Mouse (Mus musculus) thymus, postnatal 0 days (tissue): ENCODE measurements around the gene Nacc2. TPM values are rescaled to one million over a fixed set of nuclear protein-coding genes. Genes with fewer than 3 reads are reported as not detected.

Source experiments
- DNase-seq: peaks from one replicate; pipeline ENCODE4 v3.0.0-alpha.2; 2015; ENCODE audit warnings: low spot score
- polyA plus RNA-seq: library from polyadenylated mRNA; unstranded; fragments of >200 nt; fragmentation: Nextera tagmentation; extraction: Ambion mirVana; gene quantifications from 2 replicates; pipeline ENCODE4 v1.2.1, GENCODE M21; 2015

Nacc2 gene
- polyA plus RNA-seq, 1 experiment from 2014 or later: 2.2 TPM

DNA sequence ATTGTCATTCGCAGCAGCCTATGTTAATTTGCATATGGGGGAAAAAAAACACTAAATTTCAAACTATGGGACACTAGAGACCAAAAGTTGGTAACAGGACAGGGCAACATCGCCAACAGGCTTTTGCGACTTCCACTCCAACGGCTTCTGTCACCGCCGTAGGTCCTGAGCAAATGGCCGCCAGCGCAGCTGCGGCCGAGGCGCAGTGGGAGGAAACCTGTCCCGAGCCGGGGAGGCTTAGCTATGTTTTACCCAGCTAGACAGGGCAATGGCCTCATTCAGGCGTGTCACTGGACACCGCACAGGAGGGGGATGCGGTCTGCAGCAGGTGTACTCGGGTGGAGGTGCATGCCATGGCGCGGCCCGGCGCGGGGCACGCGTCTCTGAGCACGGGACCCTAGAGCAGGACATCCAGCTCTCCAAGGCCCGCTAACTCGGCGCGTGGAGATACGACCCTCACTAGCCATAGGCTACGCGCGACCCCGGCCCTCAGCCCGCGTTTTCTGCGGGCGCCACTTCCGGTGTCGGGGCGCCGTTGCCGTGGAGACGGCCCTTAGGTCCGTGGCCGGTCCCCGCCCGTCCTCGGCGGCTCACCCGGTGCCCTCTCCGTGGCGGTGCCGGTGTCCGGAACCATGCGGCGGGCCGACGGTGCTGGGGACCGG, 16.7 kb upstream of the Nacc2 start:
- DNase-seq: peak; percentile 45

DNA sequence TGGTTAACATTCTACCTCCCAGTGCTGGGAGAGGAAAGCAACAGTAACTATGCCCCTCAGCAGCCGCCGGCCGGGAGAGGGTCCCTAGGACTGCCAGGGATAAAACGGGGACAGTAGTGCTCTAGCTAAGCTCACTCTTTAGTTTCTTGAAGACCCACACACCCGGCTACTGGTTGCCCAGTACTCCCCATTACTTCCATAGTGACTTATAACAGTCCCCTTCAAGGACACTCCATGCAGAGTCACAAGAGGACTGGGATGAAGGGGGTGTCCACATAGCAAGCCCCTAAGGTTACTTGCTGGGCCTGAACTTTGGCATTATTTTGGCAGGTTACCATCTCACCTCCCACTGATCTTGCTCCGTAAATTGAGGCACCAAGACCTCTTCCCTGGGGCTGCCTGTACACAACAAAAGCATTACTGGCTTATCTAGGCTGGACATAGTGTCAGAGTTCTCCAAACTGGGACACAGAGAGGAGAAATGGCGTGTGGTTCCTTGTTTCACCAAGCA, 16.1 kb upstream of the Nacc2 start:
- DNase-seq: no peak

DNA sequence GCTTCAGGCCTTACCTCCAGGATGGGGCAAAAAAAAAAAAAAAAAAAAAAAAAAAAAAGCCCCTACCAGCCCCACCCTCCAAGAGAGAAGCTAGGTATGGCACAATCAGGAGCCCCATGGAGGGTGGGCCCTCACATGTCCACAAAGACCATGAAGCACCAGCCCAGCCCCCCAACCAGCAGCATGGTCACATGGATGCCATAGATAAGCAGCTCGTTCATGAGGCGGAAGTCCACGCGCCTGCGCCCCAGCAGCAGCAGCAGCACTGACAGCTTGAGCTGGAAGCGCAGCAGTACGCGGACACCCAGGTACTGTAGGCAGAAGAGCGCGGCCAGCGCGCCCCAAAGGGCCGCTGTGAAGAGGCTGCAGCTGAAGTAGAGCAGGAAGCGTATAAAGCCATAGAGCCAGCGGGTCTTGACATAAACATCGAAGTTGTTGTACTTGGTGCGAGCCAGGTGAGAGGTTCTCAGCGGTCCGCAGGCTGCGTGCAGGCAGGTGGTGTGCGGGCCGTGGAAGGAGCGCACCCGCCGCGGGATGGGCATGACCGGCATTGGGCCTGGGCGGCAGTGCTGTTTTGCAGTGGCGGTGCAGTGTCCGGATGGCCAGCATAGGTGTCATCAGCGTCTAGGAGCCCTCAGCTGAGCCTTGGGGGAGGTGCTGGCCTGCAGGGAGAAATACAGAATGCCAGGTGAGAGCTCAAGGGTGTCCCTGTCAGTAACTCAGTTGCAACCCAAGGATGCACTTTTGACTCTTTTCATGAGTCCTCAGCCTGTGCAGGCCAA, 15.4 kb upstream of the Nacc2 start:
- DNase-seq: peak; percentile 33

DNA sequence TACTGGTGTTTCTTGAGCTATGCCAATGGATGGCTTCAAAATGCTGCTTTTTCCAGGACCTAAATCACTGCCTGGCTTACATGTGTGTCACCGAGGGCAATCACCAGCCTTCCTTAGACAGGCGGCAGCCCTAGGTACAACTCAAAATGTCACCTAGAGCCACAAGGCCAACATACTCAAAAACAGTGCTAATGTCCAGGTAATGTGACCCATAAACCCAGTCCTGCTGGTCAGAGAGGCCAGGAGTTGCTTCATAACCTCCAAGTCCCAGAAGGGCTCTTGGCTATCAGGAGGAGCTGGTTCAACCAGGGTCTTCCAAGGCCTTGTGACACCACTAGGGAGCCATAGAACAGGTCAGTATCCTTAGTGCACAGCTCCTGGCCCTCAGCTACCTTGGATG, 11.6 kb upstream of the Nacc2 start:
- DNase-seq: no peak

DNA sequence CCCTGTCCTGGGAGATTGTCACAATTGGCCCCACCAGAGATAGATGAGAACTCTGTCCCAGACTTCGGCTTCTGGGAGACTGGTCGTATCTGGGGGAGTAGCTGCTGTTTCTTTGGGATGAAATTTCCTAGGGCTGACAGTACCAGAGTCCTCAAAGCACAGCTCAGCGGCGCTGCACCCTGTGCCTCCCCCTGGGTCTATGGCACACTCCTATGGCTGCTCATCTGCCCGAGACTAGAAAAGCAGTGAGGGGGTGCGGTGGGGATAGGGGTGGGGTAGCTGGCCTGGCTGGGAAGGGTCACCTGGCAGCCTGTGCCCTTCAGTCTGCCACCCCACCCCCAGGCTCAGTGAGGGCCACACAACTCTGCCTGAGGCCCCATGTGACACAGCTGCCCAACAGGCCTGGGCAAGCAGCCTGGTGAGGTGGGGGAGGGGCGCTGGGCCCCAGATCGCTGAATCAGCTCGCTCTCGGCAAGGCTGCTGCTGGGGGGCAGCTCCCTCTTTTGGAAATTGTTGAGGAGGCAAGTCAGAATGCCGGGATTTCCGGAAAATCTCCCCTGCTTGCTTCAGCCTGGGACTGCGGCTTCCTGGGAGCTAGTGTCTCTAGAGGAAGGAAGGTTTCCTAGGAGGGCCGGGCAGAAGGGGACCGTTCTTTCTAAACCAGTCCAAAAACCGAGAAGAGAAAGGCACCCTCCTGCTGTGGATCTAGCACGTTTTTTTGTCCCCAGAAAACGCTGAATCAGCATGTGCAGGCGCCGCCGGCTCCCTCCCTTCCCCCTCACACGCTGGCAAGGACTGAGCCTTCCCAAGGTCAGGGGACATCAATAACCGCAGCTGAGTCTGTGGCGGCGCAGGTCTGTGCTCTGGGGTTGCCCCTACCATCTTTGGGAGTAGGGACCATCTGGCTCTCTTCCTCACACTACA, 9.9 kb upstream of the Nacc2 start:
- no peak for DNase-seq

DNA sequence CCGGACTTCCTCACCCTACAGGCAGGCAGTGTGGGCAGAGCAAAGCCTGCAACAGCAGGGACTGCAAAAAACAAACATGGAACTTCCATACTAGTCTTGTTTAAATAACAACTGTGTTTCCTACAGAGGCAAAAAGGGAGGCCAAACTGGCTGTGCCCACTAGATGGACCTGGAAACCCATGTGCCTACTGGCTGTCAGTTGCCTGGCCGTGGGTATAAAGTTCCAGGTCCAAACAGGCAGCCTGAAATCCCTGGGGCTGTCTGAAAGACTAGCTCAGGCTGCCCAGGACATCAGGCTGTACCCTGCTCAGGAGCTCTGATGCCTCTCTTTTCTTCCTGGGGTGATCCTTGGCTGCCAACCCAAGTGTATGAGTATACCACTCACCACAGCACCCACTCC, 8.3 kb upstream of the Nacc2 start:
- DNase-seq: no peak

DNA sequence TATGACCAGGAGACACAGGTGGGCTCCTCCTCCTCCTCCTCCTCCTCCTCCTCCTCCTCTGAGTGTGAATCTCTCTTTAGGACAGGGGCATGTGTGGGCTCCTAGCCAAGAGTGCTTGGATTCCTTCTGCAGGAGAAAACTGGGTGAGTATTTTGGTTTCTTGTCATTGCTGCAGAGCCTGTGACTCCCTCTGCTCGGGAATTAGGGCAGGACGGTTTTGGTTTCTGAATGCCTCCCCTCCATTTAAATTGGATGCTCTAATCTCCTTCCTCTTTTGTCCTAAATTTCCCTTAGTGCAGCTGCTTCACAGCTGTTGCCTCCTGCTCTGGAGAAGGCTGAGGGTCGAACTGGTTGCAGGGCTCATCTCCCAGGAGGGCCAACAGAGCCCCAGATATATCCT, 6.9 kb upstream of the Nacc2 start:
- DNase-seq: no peak

DNA sequence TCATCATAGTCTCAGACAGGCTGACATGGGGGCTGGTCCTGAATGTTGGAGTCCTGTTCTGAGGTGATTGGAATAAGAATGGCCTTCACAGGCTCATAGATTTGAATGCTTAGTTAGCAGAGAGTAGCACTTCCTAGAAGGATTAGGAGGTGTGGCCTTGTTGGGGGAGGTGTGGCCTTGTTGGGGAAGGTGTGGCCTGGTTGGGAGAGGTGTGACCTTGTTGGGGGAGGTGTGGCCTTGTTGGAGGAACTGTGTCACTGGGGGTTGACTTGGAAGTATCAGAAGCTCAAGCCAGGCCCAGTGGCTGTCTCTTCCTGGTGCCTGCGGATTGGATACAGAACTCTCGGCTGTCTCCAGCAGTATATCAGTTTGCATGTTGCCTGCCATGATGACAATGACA, 6.3 kb upstream of the Nacc2 start:
- no peak for DNase-seq

DNA sequence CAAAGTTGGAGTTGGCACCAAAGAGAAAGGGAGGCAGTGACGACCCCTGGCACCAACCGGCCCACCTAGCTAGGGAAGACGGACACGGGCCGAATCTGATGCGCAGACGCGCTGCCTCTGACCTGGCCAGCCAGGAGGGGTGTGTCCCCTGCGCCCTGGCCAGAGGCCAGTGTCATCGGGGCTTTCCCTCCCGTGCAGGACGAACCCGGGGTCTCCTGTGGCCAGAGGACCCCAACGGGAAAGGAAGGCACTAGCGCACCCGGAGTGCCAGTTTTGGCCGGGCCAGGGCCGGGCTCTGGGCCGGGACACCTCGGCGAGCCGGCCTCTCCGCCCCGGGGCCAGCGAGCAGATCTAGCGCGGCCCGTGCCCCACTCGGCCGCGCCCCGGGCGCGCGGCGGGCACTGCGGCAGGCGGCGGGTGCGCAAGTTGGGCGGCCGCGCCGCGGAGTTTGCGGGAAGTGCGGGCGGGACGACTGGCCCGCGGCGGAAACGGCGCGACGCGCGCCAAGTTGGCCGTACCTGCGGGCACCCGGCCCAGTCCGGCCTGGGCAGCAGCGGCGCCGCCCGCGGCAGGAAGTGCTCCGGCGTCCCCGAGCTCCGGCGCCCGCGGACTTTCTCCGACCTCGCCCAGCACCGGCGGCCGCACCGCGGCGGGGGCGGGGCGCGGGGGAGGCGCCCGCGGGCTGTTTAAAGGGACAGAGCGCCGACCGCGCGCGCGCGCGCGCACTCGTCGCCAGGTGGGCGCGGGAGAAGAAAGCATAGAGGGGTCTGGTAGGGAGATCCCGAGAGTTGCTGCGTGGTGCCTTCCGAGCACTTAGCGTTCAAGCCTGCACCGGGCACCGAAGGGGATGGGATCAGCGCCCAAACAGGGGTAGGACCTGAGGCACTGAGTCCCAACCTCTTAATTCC, 595 bp downstream of the Nacc2 start:
- no peak for DNase-seq

DNA sequence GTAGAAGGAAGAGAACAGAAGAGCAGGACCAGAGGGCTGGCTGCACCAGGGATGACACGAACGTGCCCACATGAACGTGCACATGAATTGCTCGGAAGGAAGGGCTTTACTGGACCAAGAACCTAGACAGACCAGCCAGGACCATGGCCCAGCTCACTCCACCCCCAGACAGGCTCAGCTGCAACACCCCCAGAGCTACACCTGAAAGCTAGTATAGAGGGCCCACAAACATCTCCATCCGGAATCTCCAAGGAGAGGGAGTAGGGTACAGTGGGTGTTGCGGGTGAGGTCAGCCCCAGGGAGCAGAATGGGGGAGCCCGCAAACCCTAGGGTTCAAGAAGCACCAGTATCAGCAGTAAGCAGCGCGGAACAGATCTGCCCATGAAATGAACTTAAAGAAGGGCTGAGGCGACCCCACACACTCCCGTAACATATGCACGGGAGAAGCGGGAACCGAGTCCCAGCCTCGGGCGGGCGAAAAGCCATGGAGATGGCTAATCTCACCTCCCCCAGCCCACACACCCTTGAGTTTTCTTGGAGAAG, 1.4 kb downstream of the Nacc2 start:
- no peak for DNase-seq

DNA sequence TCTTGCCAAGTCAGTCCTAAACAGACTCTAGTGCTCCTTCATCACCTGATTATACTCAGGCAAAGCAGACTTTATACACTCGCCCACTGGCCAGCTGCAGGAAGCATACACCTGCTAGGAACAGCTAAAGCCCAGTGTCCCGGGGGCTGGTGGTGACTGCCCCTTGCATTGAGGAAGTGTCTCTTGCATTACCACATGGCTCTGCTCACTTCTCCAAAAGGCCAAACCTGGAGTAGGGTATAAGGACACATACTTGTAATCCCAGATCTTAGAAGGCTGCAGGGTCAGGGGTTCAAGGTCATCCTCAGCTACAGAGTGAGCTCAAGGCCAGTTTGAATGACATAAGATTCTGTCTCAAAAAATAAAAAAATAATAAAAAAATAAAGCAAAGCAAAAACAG, 3.4 kb downstream of the Nacc2 start:
- no peak for DNase-seq

DNA sequence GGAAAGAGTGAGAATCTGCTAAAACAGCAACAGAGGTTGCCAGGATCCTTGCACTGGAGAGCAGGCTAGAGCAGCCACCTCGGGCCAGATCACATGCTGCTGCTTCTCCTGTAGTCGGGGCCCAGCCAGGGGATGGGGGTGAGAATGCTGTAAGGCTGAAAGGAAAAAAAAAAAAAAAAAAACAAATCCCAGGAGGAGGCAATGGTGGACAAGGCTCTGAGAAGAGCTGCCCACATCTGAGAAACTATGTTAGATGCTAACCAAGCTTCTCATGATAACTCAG, 3.8 kb downstream of the Nacc2 start:
- no peak for DNase-seq

DNA sequence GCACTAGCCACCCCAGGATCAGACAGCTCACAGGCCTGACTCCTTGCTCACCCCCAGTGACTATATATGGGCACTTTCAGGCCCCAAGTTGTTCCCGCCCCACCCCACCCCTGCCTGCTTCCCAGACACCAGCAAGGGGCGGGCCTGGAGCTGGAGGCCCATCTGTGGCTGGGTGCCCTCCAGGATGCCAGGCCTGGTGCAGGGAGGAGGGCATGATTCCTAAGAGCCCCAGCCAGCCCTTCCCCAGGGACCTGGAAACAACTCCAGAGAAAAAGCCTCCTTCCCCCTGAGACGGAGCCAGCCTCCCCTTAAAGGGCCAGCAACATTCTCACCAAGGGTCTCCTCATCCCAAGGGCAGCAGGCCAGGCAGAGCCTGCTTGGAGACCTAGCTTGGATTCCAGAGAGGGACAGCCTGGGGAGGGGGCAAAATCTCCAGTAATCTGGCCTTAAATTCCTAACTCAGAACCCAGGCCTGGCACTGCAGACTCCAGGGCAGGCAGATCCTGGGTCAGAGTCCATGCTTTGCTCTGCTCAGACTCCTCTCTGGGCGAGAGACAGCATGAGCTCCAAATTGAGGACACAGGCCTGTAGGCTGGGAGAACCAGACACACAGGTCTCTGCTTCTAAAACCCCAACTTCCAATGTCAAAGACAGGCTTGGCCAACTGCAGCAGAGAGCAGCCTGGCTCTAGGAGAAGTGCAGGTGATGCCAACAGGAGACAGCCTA, 4.3 kb downstream of the Nacc2 start:
- no peak for DNase-seq

DNA sequence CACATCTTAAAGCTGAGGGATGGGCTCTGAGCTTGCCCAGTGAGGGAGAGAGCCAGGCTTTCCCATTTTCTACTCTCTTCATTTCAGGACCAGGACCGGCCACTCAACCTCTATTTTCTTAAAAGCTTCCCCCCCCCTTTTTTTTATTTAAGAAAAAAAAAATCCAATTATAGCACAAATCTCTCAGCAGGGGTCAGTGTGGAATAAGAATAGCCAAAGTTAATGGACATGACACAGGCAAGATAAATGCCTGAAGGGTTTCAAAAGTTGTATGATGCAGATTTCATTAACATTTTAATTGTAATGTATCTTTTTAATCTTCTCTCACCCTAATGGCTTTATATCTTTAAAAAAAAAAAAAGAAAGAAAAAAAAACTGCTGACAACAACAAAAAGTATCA, 5.4 kb downstream of the Nacc2 start:
- DNase-seq: no peak

DNA sequence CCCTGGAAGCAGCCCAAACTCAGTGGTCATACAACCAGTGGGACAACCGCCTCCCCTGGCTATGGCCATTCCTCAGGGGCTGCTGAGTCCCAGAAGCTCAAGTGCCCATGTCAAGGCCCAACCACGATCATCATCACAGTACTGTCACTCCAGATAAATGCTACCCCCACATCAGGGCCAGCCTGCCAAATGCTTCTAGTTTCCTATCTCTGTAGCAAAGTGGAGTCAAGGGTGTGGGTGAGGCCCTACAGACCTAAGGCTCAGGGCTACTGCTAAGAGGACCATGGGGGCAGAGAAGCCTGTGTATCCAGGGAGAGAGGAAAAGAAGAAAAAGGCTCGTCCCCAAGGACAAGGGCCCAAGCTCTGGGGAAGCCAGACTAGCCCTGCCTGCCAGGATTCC, 6.5 kb downstream of the Nacc2 start:
- DNase-seq: no peak

DNA sequence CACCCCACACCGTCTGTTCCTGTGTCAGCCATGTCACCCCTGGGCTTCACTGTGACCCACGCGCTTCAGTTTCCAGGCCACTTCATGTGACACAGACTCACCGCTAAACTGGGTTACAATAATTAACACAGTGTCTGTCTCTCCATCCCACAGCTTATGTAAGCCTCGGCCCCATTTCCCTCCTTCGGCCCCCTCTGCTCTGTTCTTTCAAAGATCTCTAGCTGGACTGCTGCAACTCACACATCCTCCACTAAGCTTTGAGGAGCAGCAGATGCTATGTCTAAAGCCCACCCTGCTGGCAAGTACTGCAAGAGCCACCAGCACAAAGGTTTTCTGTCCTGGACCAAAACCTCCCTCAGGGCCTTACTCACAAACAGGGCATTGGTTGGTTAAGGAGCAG, 7.8 kb downstream of the Nacc2 start:
- DNase-seq: no peak

DNA sequence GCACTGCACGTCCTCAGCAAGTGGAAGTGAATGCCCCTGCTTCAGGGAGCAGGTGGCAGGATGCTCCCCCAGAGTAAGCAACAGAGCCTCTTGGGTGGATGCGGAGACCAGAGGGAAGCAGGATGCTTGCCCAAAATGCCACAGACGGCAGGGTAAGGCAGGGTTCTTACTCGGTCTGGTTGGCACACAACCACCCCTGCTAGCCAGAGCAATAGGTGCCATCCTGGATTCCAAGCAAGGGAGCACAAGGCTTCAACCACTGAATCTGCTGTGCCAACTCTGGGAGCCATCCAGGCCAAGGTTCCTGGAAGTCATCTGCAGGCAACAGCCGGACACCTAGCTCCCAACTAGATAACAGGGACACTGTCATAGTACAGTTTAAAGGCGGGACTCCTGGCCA, 14.8 kb downstream of the Nacc2 start:
- no peak for DNase-seq

DNA sequence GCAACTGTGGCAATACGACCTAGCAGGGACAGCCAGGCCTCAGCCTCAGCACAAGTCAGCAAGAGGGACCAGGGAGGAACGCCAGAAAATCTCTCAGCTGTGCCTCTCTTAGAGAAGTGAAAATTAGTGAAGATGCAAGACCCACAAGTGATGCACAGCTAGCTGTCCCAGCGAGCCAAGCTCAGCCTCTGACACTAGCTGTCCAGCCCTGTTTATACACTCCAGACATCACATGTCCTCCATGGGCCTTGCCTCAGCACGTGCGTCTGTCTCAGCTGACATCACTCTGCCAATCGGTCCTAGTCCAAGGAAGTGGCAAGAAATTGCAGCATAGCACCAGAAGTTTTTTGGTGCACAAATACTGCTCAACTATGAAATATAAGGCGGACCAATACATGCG, 16.0 kb downstream of the Nacc2 start:
- DNase-seq: no peak

DNA sequence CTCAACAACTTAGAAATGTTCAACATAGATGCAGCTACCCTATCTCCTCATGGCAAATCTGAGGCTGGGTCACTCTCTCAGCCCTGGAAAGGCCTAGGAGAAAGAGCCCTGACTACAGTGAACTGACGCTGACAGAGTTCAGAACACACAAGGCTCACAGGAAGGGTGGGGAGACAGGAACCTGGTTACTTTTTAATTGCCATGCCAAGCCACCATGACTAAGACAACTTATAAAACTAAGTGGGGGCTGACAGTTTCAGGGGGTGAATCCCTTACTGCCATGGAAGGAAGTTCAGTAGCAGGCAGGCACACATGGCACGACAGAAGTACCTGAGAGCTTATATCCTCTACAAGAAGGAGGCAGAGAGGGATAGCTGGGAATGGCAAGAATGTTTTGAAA, 16.8 kb downstream of the Nacc2 start:
- DNase-seq: no peak

DNA sequence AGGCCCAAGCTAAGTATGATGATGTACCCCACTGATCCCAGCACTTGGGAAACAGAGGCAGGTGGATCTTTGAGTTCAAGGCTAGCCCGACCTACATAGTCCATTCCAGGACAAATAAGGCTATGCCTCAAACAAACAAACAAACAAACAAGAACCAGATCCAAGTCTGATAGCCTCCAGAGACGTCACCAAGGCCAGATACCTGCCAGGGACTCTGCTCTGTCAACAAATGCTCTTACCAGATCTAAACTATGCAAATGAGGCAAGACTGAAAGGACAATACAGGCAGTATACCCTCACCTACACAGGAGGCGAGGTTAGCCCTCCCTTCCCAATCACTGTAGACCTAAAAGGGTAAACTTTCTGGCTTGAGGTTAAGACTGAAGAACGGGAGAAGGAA, 22.7 kb downstream of the Nacc2 start:
- no peak for DNase-seq
